Mouse (Mus musculus): ENCODE data around the gene Gm7534.

- TF ChIP-seq CTCF (IDR thresholded peaks at IDR 0.05; ENCODE audit: extremely low read depth, insufficient read depth, low read length) (no peak), POLR2A (IDR thresholded peaks at IDR 0.05; ENCODE audit: extremely low read depth, insufficient read depth, low read length) (no peak)
Measured at GRCm38 (mm10) chr4:134172391-134172790, 30.4 kb downstream of the Gm7534 start.

All from cortical plate, adult 2 months (tissue).